Mouse (Mus musculus): ENCODE results near the gene Utp4.

DNA sequence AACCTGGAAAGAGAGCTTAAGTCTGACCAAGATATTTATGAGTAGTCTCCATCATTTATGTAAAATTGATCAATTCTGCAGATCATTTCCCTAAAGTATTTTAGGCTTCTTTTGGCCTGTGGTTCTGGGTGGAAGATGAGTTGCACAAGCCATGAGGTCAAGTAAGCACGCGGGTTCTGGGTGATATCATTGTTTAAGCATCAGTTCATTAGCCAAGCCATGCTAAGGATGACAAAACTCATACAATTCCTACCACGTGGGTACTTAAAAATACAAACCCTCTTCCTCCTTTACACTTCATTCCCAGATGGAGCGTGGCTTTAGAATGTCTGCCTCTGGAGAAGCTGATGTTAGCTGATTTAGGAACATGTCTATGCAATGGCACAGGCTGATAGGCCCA lies 60.1 kb downstream of the Utp4 start:
- no peak for TF ChIP-seq POLR2A (IDR thresholded peaks at IDR 0.05; ENCODE audit: insufficient read depth, low read depth, low read length)
- TF ChIP-seq CTCF (IDR thresholded peaks at IDR 0.05): no peak
- TF ChIP-seq EP300 (IDR thresholded peaks at IDR 0.05; ENCODE audit: insufficient read depth, low read depth, low read length): no peak

Measured in heart, adult 2 months (tissue).